Mouse (Mus musculus) gastrocnemius, postnatal 25 days (tissue): ENCODE data around the gene Slc39a2. TPM values are rescaled to one million over a fixed set of nuclear protein-coding genes. Genes with fewer than 3 reads are reported as not detected.

Experiments used
- DNase-seq: peaks from one replicate; pipeline ENCODE4 v3.0.0; 2022
- total RNA-seq, 2 experiments: library from RNA; stranded (reverse); gene quantifications; 1 replicate in 1 of 2; 2 replicates in 1 of 2; pipeline ENCODE4 v1.2.3; 2021

The Slc39a2 gene
- total RNA-seq, 2 experiments from 2014 or later = 0.46 to 0.54 TPM

- DNase-seq = no peak
These were observed 39.7 kb downstream of the Slc39a2 start for GRCm38 (mm10) chr14:51932092-51933020.

GRCm38 (mm10) chr14:51939005-51939404, 46.3 kb downstream of the Slc39a2 start:
- DNase-seq = no peak

GRCm38 (mm10) chr14:51940944-51941560, 48.4 kb downstream of the Slc39a2 start:
- peak; percentile 55 for DNase-seq

DNA sequence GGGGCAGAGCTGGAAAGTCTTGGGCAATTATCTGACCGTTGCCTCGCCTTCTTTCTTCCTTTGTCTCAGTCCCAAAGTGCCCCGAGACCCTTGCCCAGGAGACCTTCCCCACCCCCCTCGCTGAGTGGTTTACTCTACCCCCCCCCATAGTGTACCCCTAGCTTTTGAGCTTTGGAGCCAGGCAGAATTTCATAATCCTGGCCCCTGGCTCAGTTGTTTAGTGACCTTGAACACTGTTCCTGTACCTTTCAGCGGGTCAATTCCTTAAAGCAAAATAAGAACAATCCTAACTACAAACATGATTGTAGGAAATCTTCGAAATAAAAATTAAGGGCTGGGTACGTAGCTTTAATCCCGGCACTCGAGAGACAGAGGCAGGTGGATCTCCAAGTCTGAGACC, 48.9 kb downstream of the Slc39a2 start:
- no peak for DNase-seq

DNA sequence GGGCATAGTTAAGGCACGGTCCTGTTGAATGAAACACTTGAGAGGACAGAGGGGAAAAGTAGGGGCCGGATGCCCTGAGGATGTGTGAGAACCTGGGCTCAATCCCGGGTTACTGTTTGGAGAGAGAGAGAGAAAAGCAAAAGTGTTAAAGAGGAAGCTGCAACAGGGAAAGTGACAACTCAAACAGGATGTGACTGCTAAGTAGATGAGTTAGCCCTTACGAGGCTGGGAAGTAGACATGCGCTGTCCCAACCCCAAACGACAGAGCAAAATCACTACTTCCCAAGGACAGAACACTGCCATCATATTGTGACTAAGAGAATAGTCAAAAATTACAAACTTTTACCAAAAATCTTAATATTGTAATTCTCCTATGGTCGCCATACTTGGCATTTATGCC, 49.5 kb downstream of the Slc39a2 start:
- no peak for DNase-seq

DNA sequence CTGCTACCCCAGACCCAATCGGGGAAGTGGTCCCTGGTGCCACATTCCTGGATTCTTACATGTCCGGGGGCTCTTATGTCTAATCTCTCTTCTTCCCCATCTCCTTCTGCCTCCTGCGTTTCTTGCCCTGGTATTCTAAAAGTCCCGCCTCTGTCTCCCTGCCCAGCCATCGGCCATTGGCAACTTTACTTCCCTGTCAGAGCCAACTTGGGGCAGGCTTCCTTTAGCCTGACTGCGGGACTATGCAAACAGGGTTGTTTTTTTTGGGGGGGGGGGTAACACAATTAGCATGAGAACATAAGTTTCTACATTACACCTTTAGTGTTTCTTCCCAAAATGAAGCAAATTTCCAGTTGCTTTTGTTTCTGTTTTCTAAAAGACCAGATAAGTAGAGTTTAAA, 50.6 kb downstream of the Slc39a2 start:
- no peak for DNase-seq

Other genes with a start within 250 kb of the Slc39a2 start
- not detected for gene Gm17079, start 197.4 kb upstream of the Slc39a2 start, total RNA-seq
- not detected for gene Gm5800, start 175.7 kb upstream of the Slc39a2 start, total RNA-seq
- not detected for gene Ang4, start 119.3 kb upstream of the Slc39a2 start, total RNA-seq
- not detected for gene AY358078, start 92.8 kb upstream of the Slc39a2 start, total RNA-seq
- gene Ear6, start 39.2 kb upstream of the Slc39a2 start, total RNA-seq = not detected
- 10 to 100 TPM in 1 of 2 experiments, 1 to 10 TPM in 1; 9.3 to 15.8 TPM for gene Mettl17, start 8.0 kb upstream of the Slc39a2 start, total RNA-seq
- 1,000 to 10,000 TPM; 1,373 to 1,538 TPM for gene Ndrg2, start 21.3 kb downstream of the Slc39a2 start, total RNA-seq
- 1 to 10 TPM in 1 of 2 experiments, under 1 TPM in 1; 0.62 to 1.1 TPM for gene Tppp2, start 25.5 kb downstream of the Slc39a2 start, total RNA-seq
- gene Rnase13, start 29.9 kb downstream of the Slc39a2 start, total RNA-seq = not detected
- gene Arhgef40, start 91.8 kb downstream of the Slc39a2 start, total RNA-seq = 10 to 100 TPM; 17.2 to 17.6 TPM
- 1 to 10 TPM; 1.5 to 2.1 TPM for gene Tmem253, start 122.8 kb downstream of the Slc39a2 start, total RNA-seq
- gene Zfp219, start 127.8 kb downstream of the Slc39a2 start, total RNA-seq = 10 to 100 TPM; 10.8 to 11.7 TPM
- gene Olfr221, start 149.6 kb downstream of the Slc39a2 start, total RNA-seq = not detected
- gene Hnrnpc, start 211.1 kb downstream of the Slc39a2 start, total RNA-seq = 10 to 100 TPM; 71.5 to 72.2 TPM
- gene Rpgrip1, start 217.8 kb downstream of the Slc39a2 start, total RNA-seq = not detected